Mouse (Mus musculus): ENCODE results near the gene Snca. TPM values are rescaled to one million over a fixed set of nuclear protein-coding genes. Genes with fewer than 3 reads are reported as not detected.
"Not testable (repeated sequence)": the region's sequence is repeated elsewhere in the genome, so short reads cannot be mapped to it uniquely, and the experiment has no call there.

Gene Snca
- polyA plus RNA-seq, 1 experiment from 2014 or later: 422 TPM

DNA sequence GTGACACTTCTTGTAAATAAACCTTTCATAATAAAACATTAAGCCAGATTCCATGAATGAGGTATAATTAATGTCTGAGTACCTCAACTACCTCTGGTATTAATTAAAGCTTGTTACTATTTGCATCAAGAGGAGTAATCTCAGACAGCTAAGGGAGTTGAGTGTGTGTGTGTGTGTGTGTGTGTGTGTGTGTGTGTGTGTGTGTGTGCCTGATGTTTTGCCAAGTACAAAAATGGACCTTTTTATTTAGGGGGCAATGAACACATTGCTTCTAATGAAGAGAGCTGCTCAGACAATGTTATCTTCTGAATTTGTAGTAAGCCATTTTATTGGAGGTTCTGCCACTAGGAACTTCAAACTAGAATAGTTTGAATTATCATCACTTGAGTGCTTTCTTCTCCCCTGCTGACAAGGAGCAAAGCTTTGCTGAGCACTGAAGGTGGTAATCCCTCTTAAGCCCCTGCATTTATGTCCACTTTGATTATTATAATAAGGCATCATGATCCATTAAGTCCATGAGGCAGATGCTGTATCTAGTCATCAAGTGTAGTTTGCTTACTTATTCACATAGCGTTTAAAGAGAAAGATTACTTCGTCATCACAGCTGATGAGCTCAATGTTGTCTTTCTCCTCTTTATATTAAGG is 88.1 kb downstream of the Snca start:
- peaks cover 8% of the 10 kb centered on the region; the same call in 1 of the 2 replicates for H3K36me3 ChIP-seq (ENCODE audit: control insufficient read depth, insufficient read depth)
- no peaks in the 10 kb centered on the region for H3K9me3 ChIP-seq (replicated peaks; ENCODE audit: control insufficient read depth, low read length)
- WGBS (ENCODE audit: insufficient replicate concordance): 89% methylated on average over 2 of the region's 2 CpGs

DNA sequence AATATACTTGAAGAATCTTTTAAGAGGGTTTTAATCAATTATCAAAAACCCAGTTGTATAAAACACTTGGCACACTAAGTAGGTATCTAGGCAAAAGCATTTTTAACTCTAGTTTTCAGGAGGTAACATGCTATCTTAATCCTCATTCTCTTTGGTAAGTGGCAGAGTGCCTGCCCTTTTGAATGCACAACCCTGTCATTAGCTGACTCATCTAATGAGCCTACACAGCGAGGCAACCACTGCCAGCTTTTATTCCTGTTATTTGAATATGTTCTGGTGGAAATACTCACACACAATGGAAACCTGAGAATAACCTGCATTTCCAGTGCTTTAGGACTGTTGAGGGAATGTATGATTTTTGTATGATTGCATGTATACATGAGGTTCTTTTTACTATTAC is 89.9 kb downstream of the Snca start:
- peaks cover 2% of the 10 kb centered on the region; the same call in 1 of the 2 replicates for H3K36me3 ChIP-seq (ENCODE audit: control insufficient read depth, insufficient read depth)

More for the DNA sequence above, 88.1 kb downstream of the Snca start:
- H3K27me3 ChIP-seq (ENCODE audit: control insufficient read depth, insufficient read depth, low read depth, low read length): no peaks in the 10 kb centered on the region
- no peak overlapping the region for H3K27ac ChIP-seq (ENCODE audit: low read length)
- H3K4me2 ChIP-seq (ENCODE audit: low read depth, low read length): no peak overlapping the region
- H3K4me1 ChIP-seq (ENCODE audit: control insufficient read depth, low read depth, low read length): no peaks in the 10 kb centered on the region
- H3K9ac ChIP-seq (ENCODE audit: low read depth, low read length): no peak overlapping the region
- no peak overlapping the region for H3K4me3 ChIP-seq (ENCODE audit: low read depth, low read length)
- ATAC-seq (ENCODE audit: low read depth): no peak

DNA sequence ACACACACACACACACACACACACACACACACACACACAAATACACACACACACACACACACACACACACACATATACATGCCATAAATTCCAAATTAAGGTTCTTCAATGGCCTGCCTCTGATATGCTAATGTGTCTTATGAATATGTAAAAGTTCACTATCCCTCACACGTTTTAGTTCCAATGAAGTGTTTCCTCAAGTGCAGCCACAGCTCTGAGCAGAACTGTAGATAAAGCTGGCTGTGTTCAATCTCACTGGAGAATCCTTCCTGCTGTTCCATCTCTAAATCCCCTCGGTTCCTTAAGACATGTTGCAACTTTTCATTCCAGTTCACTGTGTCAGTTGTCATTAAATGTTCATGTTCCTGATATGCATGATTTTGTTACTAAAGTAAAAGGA is 98.5 kb downstream of the Snca start:
- Histone ChIP-seq H3K4me2 (ENCODE audit: low read depth, low read length) (no peak overlapping the region), H3K4me1 (ENCODE audit: control insufficient read depth, low read depth, low read length) (no peaks in the 10 kb centered on the region), H3K36me3 (ENCODE audit: control insufficient read depth, insufficient read depth) (peaks cover 17% of the 10 kb centered on the region), H3K4me3 (ENCODE audit: low read depth, low read length) (no peak overlapping the region), H3K9me3 (replicated peaks; ENCODE audit: control insufficient read depth, low read length) (no peaks in the 10 kb centered on the region), H3K27ac (ENCODE audit: low read length) (no peak overlapping the region), H3K27me3 (ENCODE audit: control insufficient read depth, insufficient read depth, low read depth, low read length) (no peaks in the 10 kb centered on the region), H3K9ac (ENCODE audit: low read depth, low read length) (no peak overlapping the region)
- 52% methylated on average over 2 of the region's 2 CpGs for WGBS (ENCODE audit: insufficient replicate concordance)
- ATAC-seq (ENCODE audit: low read depth): no peak

More for the DNA sequence above, 89.9 kb downstream of the Snca start:
- no peaks in the 10 kb centered on the region for H3K27me3 ChIP-seq (ENCODE audit: control insufficient read depth, insufficient read depth, low read depth, low read length)
- no peak for ATAC-seq (ENCODE audit: low read depth)
- no peak overlapping the region for H3K4me3 ChIP-seq (ENCODE audit: low read depth, low read length)
- no peaks in the 10 kb centered on the region for H3K9me3 ChIP-seq (replicated peaks; ENCODE audit: control insufficient read depth, low read length)
- H3K4me2 ChIP-seq (ENCODE audit: low read depth, low read length): no peak overlapping the region
- 61% methylated on average over 1 of the region's 1 CpGs for WGBS (ENCODE audit: insufficient replicate concordance)
- H3K4me1 ChIP-seq (ENCODE audit: control insufficient read depth, low read depth, low read length): no peaks in the 10 kb centered on the region
- H3K27ac ChIP-seq (ENCODE audit: low read length): no peak overlapping the region
- no peak overlapping the region for H3K9ac ChIP-seq (ENCODE audit: low read depth, low read length)

DNA sequence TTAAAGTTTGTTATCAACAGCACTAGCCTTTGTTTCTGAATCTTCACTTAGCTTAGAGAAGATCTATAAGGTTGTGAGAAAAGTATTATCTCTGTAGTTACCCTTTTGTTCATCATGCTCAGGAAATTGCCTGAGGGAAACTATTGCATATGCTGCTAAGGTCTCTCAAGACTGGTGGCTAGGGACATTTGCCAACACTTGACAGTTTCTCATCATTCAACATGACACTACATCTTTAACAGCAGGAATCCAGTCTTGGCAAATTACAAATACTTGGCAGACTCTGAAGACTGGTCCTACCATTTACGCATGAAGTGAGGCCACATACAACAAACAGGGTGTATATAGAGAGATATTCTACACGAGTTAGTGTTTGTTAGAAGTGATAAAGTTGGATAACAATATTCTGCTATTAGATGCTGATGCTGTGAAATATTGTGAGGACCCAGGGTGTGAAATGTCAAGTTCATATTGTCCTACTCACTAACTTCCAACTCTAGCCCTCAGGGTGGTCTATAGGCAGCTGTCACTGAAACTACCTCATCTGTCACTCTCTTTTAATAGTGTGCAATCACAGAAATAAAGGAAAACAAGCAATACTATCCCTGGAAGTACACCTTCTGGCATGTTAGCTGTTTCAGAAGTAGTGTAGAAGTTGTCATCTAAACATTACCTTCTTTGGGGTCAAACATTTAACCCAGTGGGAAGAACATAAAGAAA is 105.4 kb downstream of the Snca start:
- no peak overlapping the region for H3K4me3 ChIP-seq (ENCODE audit: low read depth, low read length)
- H3K4me2 ChIP-seq (ENCODE audit: low read depth, low read length): no peak overlapping the region
- no peaks in the 10 kb centered on the region for H3K27me3 ChIP-seq (ENCODE audit: control insufficient read depth, insufficient read depth, low read depth, low read length)
- ATAC-seq (ENCODE audit: low read depth): no peak
- H3K36me3 ChIP-seq (ENCODE audit: control insufficient read depth, insufficient read depth): no peaks in the 10 kb centered on the region
- no peak overlapping the region for H3K9ac ChIP-seq (ENCODE audit: low read depth, low read length)
- 68% methylated on average over 2 of the region's 2 CpGs for WGBS (ENCODE audit: insufficient replicate concordance)
- H3K27ac ChIP-seq (ENCODE audit: low read length): no peak overlapping the region
- no peaks in the 10 kb centered on the region for H3K9me3 ChIP-seq (replicated peaks; ENCODE audit: control insufficient read depth, low read length)
- H3K4me1 ChIP-seq (ENCODE audit: control insufficient read depth, low read depth, low read length): no peaks in the 10 kb centered on the region

DNA sequence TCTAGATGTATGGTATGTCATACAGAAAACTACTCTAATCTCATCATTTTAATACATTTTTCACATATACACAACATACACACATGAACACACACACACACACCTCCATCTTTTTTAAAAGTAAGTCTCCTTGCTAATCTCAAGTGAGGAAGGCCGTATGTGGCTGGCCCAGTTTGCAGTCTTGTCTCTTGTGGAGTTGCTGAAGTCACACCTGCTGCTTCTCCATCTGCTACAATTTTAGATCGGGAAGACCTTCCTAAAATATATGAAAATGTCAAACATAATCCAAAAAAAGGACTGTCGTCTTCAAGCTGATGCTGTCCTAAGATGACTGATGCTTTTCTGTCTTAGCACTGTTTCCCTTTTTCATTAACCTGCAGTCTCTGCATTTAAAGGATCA is 112.1 kb downstream of the Snca start:
- no peak overlapping the region for H3K27ac ChIP-seq (ENCODE audit: low read length)
- ATAC-seq (ENCODE audit: low read depth): no peak
- H3K4me1 ChIP-seq (ENCODE audit: control insufficient read depth, low read depth, low read length): no peaks in the 10 kb centered on the region
- no peak overlapping the region for H3K9ac ChIP-seq (ENCODE audit: low read depth, low read length)
- H3K4me2 ChIP-seq (ENCODE audit: low read depth, low read length): no peak overlapping the region
- H3K9me3 ChIP-seq (replicated peaks; ENCODE audit: control insufficient read depth, low read length): no peaks in the 10 kb centered on the region
- 54% methylated on average over 3 of the region's 3 CpGs for WGBS (ENCODE audit: insufficient replicate concordance)
- H3K4me3 ChIP-seq (ENCODE audit: low read depth, low read length): no peak overlapping the region
- no peaks in the 10 kb centered on the region for H3K27me3 ChIP-seq (ENCODE audit: control insufficient read depth, insufficient read depth, low read depth, low read length)
- no peaks in the 10 kb centered on the region for H3K36me3 ChIP-seq (ENCODE audit: control insufficient read depth, insufficient read depth)

DNA sequence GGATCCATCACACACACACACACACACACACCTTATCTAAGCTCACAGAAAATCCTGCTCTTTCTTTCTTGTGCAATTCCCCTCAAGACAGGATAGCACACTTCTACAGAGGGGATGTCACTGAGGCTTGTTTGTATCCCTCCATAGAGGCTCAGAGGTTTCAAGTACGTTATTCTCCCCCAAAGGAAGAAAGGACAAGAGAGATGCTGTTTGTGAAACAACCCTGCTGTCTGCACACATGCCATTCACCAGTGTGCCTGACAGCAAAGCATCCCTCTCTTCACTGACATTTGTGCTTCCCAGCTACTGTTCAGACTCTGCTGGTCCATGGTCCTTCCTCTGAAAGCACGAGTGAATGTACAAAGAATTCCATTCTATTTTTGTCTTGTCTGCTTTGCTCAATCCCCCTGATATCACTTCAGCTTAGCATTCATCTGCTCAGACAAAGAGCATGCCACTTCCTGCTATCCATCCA is 119.6 kb downstream of the Snca start:
- H3K4me3 ChIP-seq (ENCODE audit: low read depth, low read length): no peak overlapping the region
- no peak overlapping the region for H3K4me2 ChIP-seq (ENCODE audit: low read depth, low read length)
- H3K4me1 ChIP-seq (ENCODE audit: control insufficient read depth, low read depth, low read length): no peaks in the 10 kb centered on the region
- no peak overlapping the region for H3K9ac ChIP-seq (ENCODE audit: low read depth, low read length)
- H3K36me3 ChIP-seq (ENCODE audit: control insufficient read depth, insufficient read depth): no peaks in the 10 kb centered on the region
- H3K27ac ChIP-seq (ENCODE audit: low read length): no peak overlapping the region
- no peaks in the 10 kb centered on the region for H3K9me3 ChIP-seq (replicated peaks; ENCODE audit: control insufficient read depth, low read length)
- WGBS (ENCODE audit: insufficient replicate concordance): 27% methylated on average over 2 of the region's 2 CpGs
- no peaks in the 10 kb centered on the region for H3K27me3 ChIP-seq (ENCODE audit: control insufficient read depth, insufficient read depth, low read depth, low read length)
- ATAC-seq (ENCODE audit: low read depth): no peak

DNA sequence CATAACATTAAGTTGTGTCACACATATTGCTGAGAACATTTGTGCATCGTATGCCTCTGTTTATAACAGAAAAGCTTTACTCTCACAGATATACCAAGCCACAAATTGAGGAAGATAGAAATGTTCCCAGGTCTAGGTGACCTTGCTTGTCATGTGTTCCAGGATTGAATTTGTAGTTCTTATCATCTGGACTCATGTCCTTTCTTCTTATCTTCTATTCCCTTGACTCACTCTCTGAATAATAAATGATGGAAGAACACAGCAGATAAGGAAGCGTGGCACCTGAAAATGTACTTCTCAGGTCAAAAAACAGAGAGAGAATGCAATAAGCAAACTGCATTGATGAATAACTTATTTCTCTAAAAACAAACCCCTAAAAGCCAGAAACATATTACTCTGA is 131.6 kb downstream of the Snca start:
- Histone ChIP-seq H3K36me3 (ENCODE audit: control insufficient read depth, insufficient read depth) (no peaks in the 10 kb centered on the region), H3K9me3 (replicated peaks; ENCODE audit: control insufficient read depth, low read length) (no peaks in the 10 kb centered on the region), H3K9ac (ENCODE audit: low read depth, low read length) (no peak overlapping the region), H3K27me3 (ENCODE audit: control insufficient read depth, insufficient read depth, low read depth, low read length) (no peaks in the 10 kb centered on the region), H3K4me3 (ENCODE audit: low read depth, low read length) (no peak overlapping the region), H3K4me1 (ENCODE audit: control insufficient read depth, low read depth, low read length) (no peaks in the 10 kb centered on the region), H3K27ac (ENCODE audit: low read length) (no peak overlapping the region), H3K4me2 (ENCODE audit: low read depth, low read length) (no peak overlapping the region)
- no peak for ATAC-seq (ENCODE audit: low read depth)
- 56% methylated on average over 2 of the region's 2 CpGs for WGBS (ENCODE audit: insufficient replicate concordance)

DNA sequence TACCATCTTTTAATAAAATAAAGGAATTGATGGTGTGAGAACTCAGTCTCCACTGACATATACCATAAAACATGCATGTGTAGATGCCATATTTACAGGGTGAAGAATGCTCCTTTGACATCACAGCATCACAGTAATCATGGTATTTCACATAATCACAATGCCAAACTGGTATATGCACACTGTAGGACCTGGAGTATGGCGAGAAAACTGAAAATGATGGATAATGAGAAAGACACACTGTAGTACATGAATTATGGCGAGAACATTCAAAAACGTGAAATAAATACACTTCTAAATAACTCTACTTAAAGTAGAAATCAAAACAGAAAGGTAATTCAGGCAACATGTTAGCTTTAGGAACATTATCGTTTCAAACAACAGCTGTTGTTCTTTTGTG is 142.6 kb downstream of the Snca start:
- 53% methylated on average over 4 of the region's 4 CpGs for WGBS (ENCODE audit: insufficient replicate concordance)
- not testable (repeated sequence) for H3K4me2 ChIP-seq (ENCODE audit: low read depth, low read length); H3K9me3 ChIP-seq (replicated peaks; ENCODE audit: control insufficient read depth, low read length); H3K4me1 ChIP-seq (ENCODE audit: control insufficient read depth, low read depth, low read length); H3K4me3 ChIP-seq (ENCODE audit: low read depth, low read length); H3K27ac ChIP-seq (ENCODE audit: low read length); H3K36me3 ChIP-seq (ENCODE audit: control insufficient read depth, insufficient read depth); H3K27me3 ChIP-seq (ENCODE audit: control insufficient read depth, insufficient read depth, low read depth, low read length); H3K9ac ChIP-seq (ENCODE audit: low read depth, low read length); ATAC-seq (ENCODE audit: low read depth)

DNA sequence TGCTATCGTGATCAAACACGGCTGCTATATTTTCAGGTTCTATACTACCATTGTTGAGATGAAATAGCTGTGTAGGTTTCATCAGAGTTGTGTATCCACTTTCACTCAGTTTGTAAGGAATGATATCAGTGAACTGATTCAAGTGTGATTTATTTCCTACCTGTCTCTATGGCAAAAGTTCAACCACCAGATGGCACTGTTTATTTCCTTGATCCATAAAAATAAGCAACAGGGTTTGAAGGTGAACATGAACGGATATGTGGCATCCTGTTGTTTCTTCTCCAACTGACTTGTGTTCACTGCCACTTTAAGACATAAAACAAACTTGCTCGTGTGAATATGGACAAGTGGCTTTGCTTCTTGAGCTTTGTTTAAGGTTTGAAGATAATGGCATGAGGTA is 147.4 kb downstream of the Snca start:
- H3K4me2 ChIP-seq (ENCODE audit: low read depth, low read length): no peak overlapping the region
- no peak overlapping the region for H3K27ac ChIP-seq (ENCODE audit: low read length)
- no peak overlapping the region for H3K9ac ChIP-seq (ENCODE audit: low read depth, low read length)
- no peaks in the 10 kb centered on the region for H3K4me1 ChIP-seq (ENCODE audit: control insufficient read depth, low read depth, low read length)
- no peak for ATAC-seq (ENCODE audit: low read depth)
- no peaks in the 10 kb centered on the region for H3K27me3 ChIP-seq (ENCODE audit: control insufficient read depth, insufficient read depth, low read depth, low read length)
- WGBS (ENCODE audit: insufficient replicate concordance): 29% methylated on average over 4 of the region's 4 CpGs
- H3K9me3 ChIP-seq (replicated peaks; ENCODE audit: control insufficient read depth, low read length): no peaks in the 10 kb centered on the region
- H3K36me3 ChIP-seq (ENCODE audit: control insufficient read depth, insufficient read depth): no peaks in the 10 kb centered on the region
- no peak overlapping the region for H3K4me3 ChIP-seq (ENCODE audit: low read depth, low read length)

Measured in liver, embryonic 16.5 days (tissue).